Mouse (Mus musculus): ENCODE results near the gene Vps37c. TPM values are rescaled to one million over a fixed set of nuclear protein-coding genes. Genes with fewer than 3 reads are reported as not detected.

The Vps37c gene
- polyA plus RNA-seq, 1 experiment from 2014 or later: 31.3 TPM

DNA sequence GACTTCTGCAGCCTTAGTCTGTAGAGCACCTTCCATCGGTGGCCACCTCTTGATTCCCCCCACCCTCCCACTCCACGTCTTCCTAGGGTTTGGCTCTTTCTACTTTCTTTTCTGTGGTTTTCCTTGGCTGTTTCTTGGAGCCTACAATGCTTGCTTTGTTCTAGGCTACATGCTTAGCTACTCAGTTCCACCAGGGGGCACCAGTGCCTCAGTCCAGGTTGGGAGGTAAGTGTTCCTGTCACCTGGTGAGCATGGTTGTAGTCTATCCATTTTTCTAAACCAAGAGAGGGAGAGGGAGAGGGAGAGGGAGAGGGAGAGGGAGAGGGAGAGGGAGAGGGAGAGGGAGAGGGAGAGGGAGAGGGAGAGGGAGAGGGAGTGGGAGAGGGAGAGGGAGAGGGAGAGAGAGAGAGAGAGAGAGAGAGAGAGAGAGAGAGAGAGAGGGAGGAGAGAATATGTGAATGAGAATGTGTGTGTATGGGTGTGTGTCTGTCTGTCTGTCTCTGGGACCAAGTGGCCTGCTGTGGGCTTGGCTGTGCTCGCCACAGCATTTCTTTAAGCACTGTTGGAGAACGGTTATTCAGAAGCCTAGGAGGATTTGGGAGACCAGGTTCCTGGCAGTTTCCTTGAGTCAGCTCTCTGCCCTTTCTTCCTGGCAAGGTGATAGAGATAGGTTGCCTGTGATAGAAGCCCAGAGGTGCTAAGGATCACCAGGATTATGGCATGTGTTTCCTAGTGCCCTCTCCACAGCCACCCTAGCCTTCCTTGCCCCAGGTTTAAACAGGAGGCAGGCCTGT, 26.3 kb downstream of the Vps37c start:
- H3K36me3 ChIP-seq (replicated peaks; ENCODE audit: control insufficient read depth, insufficient read depth): peaks cover 38% of the 10 kb centered on the region
- no peaks in the 10 kb centered on the region for H3K27me3 ChIP-seq (ENCODE audit: control insufficient read depth, insufficient read depth, low read length)
- DNase-seq (ENCODE audit: low spot score) (peak; percentile 84), ATAC-seq (ENCODE audit: low FRiP score) (peak; percentile 60; the same call in 1 of the 2 replicates)
- H3K9ac ChIP-seq: no peak overlapping the region; the same call in 1 of the 2 replicates
- no peak overlapping the region for H3K4me2 ChIP-seq (replicated peaks)
- WGBS: 34% methylated on average over 4 of the region's 4 CpGs
- H3K4me3 ChIP-seq (replicated peaks; ENCODE audit: low read length): no peak overlapping the region
- H3K4me1 ChIP-seq (replicated peaks; ENCODE audit: control insufficient read depth, insufficient read depth, low read length): peaks cover 15% of the 10 kb centered on the region
- no peaks in the 10 kb centered on the region for H3K9me3 ChIP-seq (ENCODE audit: control insufficient read depth, low read length)
- 0 out of 2 replicates have a peak overlapping the region, but pooled peaks have one; percentile 12 for H3K27ac ChIP-seq

DNA sequence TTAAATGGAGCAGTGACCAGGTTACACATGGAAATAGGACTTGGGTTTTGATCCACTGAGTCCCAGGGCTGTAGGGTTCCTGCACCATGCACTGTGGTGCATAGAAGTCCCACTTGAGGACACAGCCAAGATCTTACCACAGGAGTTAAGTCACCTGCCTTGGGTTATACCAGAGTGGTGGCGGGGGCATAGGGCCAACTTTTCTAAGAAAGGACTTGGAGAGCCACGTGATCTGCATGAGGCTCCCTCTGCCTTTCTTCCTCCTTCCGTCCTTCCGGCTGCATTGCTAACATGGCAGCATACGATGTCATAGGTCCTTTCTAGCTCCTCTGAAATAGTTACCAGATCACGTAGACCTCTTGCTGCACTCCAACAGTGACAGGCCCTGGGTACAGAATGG, 26.9 kb downstream of the Vps37c start:
- no peak overlapping the region for H3K27ac ChIP-seq
- WGBS: 90% methylated on average over 6 of the region's 6 CpGs
- no peak for ATAC-seq (ENCODE audit: low FRiP score)

DNA sequence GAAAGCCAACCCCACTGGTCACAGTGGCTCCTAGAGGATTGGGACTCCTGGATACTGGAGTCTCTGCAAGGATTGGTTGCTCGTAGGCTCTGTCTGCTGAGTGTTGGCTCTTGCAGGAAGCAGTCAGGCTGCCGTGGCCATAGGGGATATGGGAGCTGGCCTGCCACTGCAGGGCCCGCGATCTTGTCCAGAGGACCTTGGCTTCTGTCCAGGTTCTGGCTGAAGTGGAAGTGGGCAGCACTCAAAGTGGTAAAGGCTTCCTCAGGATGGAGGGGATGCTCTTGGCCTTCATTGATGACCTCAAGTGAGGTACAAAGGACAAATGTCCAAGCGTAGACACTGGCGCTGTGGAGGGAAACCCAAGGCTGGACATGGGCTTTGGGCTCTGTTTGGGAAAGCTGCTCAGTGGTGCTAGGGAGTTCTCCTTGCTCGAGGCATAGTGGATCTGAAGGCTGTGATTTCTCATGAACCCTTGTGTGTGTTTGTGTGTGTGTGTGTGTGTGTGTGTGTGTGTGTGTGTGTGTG, 29.8 kb downstream of the Vps37c start:
- H3K27ac ChIP-seq: no peak overlapping the region
- ATAC-seq (ENCODE audit: low FRiP score): no peak
- H3K27me3 ChIP-seq (ENCODE audit: control insufficient read depth, insufficient read depth, low read length): no peaks in the 10 kb centered on the region
- H3K4me1 ChIP-seq (replicated peaks; ENCODE audit: control insufficient read depth, insufficient read depth, low read length): peaks cover 25% of the 10 kb centered on the region
- H3K4me3 ChIP-seq (replicated peaks; ENCODE audit: low read length): no peak overlapping the region
- 68% methylated on average over 7 of the region's 7 CpGs for WGBS
- no peak overlapping the region for H3K9ac ChIP-seq
- peaks cover 9% of the 10 kb centered on the region for H3K36me3 ChIP-seq (replicated peaks; ENCODE audit: control insufficient read depth, insufficient read depth)
- no peak for DNase-seq (ENCODE audit: low spot score)
- no peaks in the 10 kb centered on the region for H3K9me3 ChIP-seq (ENCODE audit: control insufficient read depth, low read length)
- no peak overlapping the region for H3K4me2 ChIP-seq (replicated peaks)

More for the DNA sequence above, 26.9 kb downstream of the Vps37c start:
- no peak for DNase-seq (ENCODE audit: low spot score)
- Histone ChIP-seq H3K4me2 (replicated peaks) (no peak overlapping the region), H3K27me3 (ENCODE audit: control insufficient read depth, insufficient read depth, low read length) (no peaks in the 10 kb centered on the region), H3K4me3 (replicated peaks; ENCODE audit: low read length) (no peak overlapping the region), H3K36me3 (replicated peaks; ENCODE audit: control insufficient read depth, insufficient read depth) (peaks cover 37% of the 10 kb centered on the region), H3K9me3 (ENCODE audit: control insufficient read depth, low read length) (no peaks in the 10 kb centered on the region), H3K9ac (no peak overlapping the region), H3K4me1 (replicated peaks; ENCODE audit: control insufficient read depth, insufficient read depth, low read length) (peaks cover 17% of the 10 kb centered on the region)

DNA sequence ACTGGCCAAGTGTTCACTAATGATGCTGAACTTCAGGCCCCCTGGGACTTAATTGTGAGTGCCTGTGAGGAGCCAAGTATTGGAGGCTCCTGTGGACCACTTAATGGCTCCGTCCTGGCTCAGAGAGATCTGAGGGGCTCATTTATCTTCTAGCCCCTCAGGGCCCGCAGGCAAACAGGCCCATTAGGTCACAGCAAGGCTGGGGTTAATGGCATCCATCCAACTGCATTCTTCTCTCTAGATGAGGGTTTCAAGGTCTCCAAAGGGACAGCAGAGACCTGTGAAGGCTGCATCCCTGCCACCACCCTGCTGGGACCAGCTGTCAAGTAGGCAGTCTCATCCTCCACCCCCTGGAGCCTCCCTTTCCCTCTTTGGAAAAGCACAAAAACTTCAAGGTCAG, 31.2 kb downstream of the Vps37c start:
- H3K9ac ChIP-seq: no peak overlapping the region
- H3K9me3 ChIP-seq (ENCODE audit: control insufficient read depth, low read length): no peaks in the 10 kb centered on the region
- WGBS: 21% methylated on average over 2 of the region's 2 CpGs
- H3K4me2 ChIP-seq (replicated peaks): no peak overlapping the region
- H3K36me3 ChIP-seq (replicated peaks; ENCODE audit: control insufficient read depth, insufficient read depth): no peaks in the 10 kb centered on the region
- ATAC-seq (ENCODE audit: low FRiP score): peak; percentile 43; the same call in 1 of the 2 replicates
- H3K27me3 ChIP-seq (ENCODE audit: control insufficient read depth, insufficient read depth, low read length): no peaks in the 10 kb centered on the region
- peaks cover 28% of the 10 kb centered on the region for H3K4me1 ChIP-seq (replicated peaks; ENCODE audit: control insufficient read depth, insufficient read depth, low read length)
- H3K4me3 ChIP-seq (replicated peaks; ENCODE audit: low read length): no peak overlapping the region
- DNase-seq (ENCODE audit: low spot score): peak; percentile 52
- H3K27ac ChIP-seq: no peak overlapping the region

DNA sequence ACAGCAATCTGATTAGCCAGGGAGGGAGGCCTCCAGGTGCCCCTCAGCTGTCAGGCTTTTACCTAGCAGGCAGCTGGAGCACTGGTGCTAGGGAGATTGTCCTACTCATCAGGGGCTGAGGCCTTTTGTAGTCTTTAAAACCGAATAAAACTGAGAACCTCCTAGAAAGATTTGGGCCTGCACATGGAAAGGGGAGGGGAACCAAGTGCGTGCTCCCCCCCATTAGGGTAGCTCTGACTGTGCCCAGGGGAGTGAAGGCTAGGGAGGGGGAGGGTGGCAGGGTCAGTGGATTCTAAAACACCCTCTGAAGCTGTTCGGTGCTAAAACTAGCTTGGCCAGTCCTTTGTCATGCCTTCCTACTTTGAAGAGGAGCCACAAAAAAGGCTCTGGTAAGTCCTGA, 32.0 kb downstream of the Vps37c start:
- H3K27me3 ChIP-seq (ENCODE audit: control insufficient read depth, insufficient read depth, low read length): no peaks in the 10 kb centered on the region
- ATAC-seq (ENCODE audit: low FRiP score): no peak
- H3K27ac ChIP-seq: peak overlapping the region; percentile 47

DNA sequence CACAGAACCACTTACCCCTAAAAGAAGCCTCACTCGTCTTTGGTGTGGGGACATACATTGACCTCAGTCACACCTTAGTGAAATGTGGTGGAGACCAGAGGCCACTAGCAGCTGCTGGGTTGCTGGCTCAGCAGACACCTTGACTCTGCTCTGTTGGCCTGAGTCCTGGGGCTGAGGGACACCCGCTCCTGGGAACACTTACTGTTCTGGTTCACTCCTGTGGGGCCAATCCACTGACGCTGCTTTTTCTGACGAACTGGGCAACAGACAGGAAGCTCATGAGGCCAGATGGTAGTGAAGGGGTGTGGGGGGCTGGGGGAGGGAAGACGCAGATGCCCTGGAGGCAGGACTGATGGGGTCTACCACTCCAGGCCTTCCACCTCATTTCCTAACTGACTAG, 32.5 kb downstream of the Vps37c start:
- peak overlapping the region; percentile 47; the same call in 1 of the 2 replicates for H3K27ac ChIP-seq

More for the DNA sequence above, 32.0 kb downstream of the Vps37c start:
- H3K4me3 ChIP-seq (replicated peaks; ENCODE audit: low read length): no peak overlapping the region
- H3K36me3 ChIP-seq (replicated peaks; ENCODE audit: control insufficient read depth, insufficient read depth): no peaks in the 10 kb centered on the region
- H3K4me2 ChIP-seq (replicated peaks): no peak overlapping the region
- DNase-seq (ENCODE audit: low spot score): no peak
- WGBS: 33% methylated on average over 3 of the region's 3 CpGs
- peaks cover 28% of the 10 kb centered on the region for H3K4me1 ChIP-seq (replicated peaks; ENCODE audit: control insufficient read depth, insufficient read depth, low read length)
- no peak overlapping the region for H3K9ac ChIP-seq
- H3K9me3 ChIP-seq (ENCODE audit: control insufficient read depth, low read length): no peaks in the 10 kb centered on the region

DNA sequence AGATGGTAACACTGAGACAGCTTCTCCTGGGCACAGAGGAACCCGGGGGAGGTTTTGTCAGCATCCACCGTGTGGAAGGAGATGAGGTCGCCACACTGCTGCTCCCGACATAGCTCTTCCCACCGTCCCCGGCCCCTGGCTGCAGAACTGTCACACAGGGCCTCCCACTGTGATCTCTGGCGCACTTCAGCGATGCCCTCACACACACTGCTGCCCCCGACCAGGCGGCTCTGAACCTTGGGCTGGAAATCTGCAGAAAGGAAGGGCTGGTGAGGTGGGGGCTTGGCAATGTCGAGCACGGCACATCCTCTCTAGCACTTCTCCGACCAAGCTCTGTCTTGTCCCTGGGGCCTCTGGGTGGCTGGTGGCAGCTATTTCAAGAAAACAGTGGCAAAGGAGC, 34.5 kb downstream of the Vps37c start:
- no peak overlapping the region for H3K4me3 ChIP-seq (replicated peaks; ENCODE audit: low read length)
- 16% methylated on average over 13 of the region's 13 CpGs for WGBS
- H3K36me3 ChIP-seq (replicated peaks; ENCODE audit: control insufficient read depth, insufficient read depth): no peaks in the 10 kb centered on the region
- no peaks in the 10 kb centered on the region for H3K9me3 ChIP-seq (ENCODE audit: control insufficient read depth, low read length)
- peak overlapping the region; percentile 9; the same call in 1 of the 2 replicates for H3K27ac ChIP-seq
- no peaks in the 10 kb centered on the region for H3K27me3 ChIP-seq (ENCODE audit: control insufficient read depth, insufficient read depth, low read length)
- H3K4me2 ChIP-seq (replicated peaks): no peak overlapping the region
- DNase-seq (ENCODE audit: low spot score): no peak
- H3K9ac ChIP-seq: peak overlapping the region; percentile 31; the same call in 1 of the 2 replicates
- ATAC-seq (ENCODE audit: low FRiP score): no peak
- peaks cover 28% of the 10 kb centered on the region for H3K4me1 ChIP-seq (replicated peaks; ENCODE audit: control insufficient read depth, insufficient read depth, low read length)

More for the DNA sequence above, 32.5 kb downstream of the Vps37c start:
- H3K36me3 ChIP-seq (replicated peaks; ENCODE audit: control insufficient read depth, insufficient read depth): no peaks in the 10 kb centered on the region
- 54% methylated on average over 5 of the region's 5 CpGs for WGBS
- no peak for DNase-seq (ENCODE audit: low spot score)
- no peak overlapping the region for H3K4me2 ChIP-seq (replicated peaks)
- no peak overlapping the region for H3K9ac ChIP-seq
- H3K4me3 ChIP-seq (replicated peaks; ENCODE audit: low read length): no peak overlapping the region
- no peaks in the 10 kb centered on the region for H3K27me3 ChIP-seq (ENCODE audit: control insufficient read depth, insufficient read depth, low read length)
- ATAC-seq (ENCODE audit: low FRiP score): no peak
- no peaks in the 10 kb centered on the region for H3K9me3 ChIP-seq (ENCODE audit: control insufficient read depth, low read length)
- peaks cover 28% of the 10 kb centered on the region for H3K4me1 ChIP-seq (replicated peaks; ENCODE audit: control insufficient read depth, insufficient read depth, low read length)

DNA sequence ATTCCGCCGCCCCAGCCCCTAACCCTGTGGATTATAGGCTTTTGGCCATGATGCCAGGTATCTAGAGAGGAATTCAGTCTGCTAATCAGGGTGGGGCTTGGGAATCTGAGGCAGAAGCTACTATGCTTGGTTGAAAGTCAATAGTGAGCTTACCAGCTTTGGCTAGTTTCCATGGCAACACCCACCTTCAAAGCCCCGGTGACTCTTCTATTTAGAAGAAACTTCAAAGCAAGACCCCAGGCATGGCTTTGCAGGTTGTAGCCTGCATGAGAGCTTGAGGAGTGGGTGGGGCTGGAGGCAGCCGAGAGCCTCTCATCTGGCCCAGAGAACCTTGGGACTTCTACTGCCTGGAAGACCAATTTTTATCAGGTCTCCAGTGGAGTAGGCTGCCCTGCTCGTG, 35.1 kb downstream of the Vps37c start:
- WGBS: 44% methylated on average over 5 of the region's 5 CpGs
- Histone ChIP-seq H3K27ac (peak overlapping the region; percentile 9; the same call in 1 of the 2 replicates), H3K4me3 (replicated peaks; ENCODE audit: low read length) (no peak overlapping the region), H3K36me3 (replicated peaks; ENCODE audit: control insufficient read depth, insufficient read depth) (no peaks in the 10 kb centered on the region), H3K4me1 (replicated peaks; ENCODE audit: control insufficient read depth, insufficient read depth, low read length) (peaks cover 28% of the 10 kb centered on the region), H3K9me3 (ENCODE audit: control insufficient read depth, low read length) (no peaks in the 10 kb centered on the region), H3K4me2 (replicated peaks) (no peak overlapping the region), H3K27me3 (ENCODE audit: control insufficient read depth, insufficient read depth, low read length) (no peaks in the 10 kb centered on the region), H3K9ac (no peak overlapping the region)
- DNase-seq (ENCODE audit: low spot score): no peak
- no peak for ATAC-seq (ENCODE audit: low FRiP score)

DNA sequence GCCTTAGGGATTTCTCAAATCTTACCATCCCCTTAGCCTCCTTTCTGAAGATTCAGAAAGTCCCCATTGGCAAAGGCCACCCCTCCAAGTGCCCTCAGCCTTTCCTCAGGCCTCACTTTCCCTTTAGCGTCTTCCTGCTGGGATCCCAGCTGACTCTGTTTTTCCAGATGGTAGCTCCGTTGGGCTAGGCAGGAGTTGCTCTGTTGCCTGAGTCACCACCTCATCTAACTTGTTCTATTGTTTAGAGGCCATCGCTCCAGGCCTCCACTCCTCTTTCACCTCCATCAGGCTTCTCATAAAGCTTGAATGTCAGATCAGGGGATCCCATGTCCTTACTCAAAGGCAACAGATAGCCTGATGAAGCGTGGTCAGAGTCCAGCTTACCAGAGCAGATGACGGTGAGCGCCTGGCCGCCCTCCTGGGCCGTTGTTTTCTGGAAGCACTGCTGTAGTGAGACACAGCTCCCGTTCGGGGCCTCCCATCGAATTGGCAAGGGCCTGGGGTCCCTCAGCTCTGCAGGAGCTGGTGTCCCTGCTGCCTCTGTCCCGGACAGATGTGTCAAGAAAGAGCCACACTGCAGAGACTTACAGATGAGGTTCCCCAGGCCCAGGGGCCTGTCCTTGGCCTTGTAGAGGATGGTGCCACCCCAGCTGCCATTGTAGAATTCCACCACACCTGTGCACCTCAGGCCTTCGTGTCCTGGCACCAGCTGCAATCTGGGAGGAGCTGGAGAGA, 36.3 kb downstream of the Vps37c start:
- H3K27ac ChIP-seq: no peak overlapping the region
- H3K9ac ChIP-seq: no peak overlapping the region
- H3K36me3 ChIP-seq (replicated peaks; ENCODE audit: control insufficient read depth, insufficient read depth): no peaks in the 10 kb centered on the region
- H3K27me3 ChIP-seq (ENCODE audit: control insufficient read depth, insufficient read depth, low read length): no peaks in the 10 kb centered on the region
- H3K4me1 ChIP-seq (replicated peaks; ENCODE audit: control insufficient read depth, insufficient read depth, low read length): peaks cover 26% of the 10 kb centered on the region
- no peak overlapping the region for H3K4me3 ChIP-seq (replicated peaks; ENCODE audit: low read length)
- ATAC-seq (ENCODE audit: low FRiP score) (no peak), DNase-seq (ENCODE audit: low spot score) (no peak)
- WGBS: 75% methylated on average over 13 of the region's 13 CpGs
- H3K4me2 ChIP-seq (replicated peaks): no peak overlapping the region
- no peaks in the 10 kb centered on the region for H3K9me3 ChIP-seq (ENCODE audit: control insufficient read depth, low read length)

All from hindbrain, embryonic 14.5 days (tissue).